Mouse (Mus musculus): ENCODE results near the gene Tex47. TPM values are rescaled to one million over a fixed set of nuclear protein-coding genes. Genes with fewer than 3 reads are reported as not detected.

Tex47 gene
- not detected in 2 replicates for polyA plus RNA-seq (2012; rRNA removed)

DNA sequence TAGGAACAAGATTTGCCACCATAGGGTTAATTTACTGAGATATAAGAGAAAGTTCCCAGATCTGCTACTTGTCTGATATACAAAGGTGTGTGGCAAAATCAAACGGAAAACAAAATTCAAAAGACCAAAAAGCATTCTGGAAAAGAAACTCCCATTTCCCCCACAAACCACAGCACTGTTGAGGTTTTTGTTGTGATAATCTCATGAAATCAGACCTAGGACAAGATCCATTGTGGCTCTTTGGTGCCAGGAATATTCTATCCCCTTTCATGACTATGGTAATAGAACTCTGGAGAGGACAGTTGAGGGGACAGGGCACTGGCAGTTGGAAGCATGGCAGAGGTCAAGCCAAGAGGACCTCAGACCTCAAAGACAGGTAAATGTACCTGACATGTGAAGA lies at the start of gene Tex47:
Gene Tex47, plus strand, starts transcription at position 301 of the 400 bp plus-strand sequence.

DNA sequence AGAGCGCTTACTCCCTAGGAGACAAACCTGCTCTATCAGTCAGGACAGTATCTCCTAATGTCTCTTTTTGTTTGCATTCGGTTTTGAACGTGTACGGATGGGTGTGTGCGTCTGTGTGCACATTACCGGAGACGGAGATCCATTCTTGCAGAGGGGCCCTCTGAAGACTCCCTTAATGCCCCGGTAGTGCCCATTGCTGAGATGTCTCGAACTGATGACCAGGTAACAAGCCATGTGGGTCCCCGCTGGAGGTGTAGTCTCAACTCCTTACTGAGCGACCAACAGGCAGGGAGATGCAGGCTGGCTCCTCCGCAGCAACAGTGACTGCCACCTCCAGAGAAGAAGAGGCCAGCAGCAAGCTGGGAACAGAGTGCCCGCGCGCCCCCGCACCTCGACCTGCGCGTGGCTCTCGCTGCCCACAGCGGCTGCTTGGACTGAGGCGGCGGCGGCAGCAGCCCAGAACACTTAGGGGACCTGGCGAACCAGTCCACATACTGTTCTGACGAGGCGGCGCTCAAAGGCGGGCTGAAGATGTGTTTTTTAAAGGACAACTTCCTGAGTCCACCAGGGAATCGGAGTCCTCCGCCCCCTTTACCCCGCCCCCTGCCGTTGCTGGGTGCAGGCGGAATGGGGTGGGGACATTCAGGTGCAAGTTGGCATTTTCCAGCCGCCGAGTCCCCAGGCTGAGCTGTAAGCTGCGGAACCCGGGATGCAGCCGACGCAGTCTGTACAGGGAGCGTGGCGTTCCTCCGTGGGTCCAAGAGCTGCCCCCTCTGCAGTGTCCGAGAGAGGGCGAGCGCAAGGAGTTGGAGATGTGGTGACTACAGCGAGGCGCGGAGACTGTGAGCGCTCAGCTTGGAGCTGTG lies 40.5 kb downstream of the Tex47 start, which contains the start of gene Zfp804b:
Gene Zfp804b, minus strand, starts transcription at position 612 of the 866 bp plus-strand sequence.

Other genes starting within 250 kb of the Tex47 start
- gene Zfp804b, start 40.6 kb downstream of the Tex47 start, polyA plus RNA-seq (2012; rRNA removed), result 0.05 and 0.09 TPM in 2 replicates